Mouse (Mus musculus): ENCODE data around the gene Rps7.

Gene Rps7

DNA sequence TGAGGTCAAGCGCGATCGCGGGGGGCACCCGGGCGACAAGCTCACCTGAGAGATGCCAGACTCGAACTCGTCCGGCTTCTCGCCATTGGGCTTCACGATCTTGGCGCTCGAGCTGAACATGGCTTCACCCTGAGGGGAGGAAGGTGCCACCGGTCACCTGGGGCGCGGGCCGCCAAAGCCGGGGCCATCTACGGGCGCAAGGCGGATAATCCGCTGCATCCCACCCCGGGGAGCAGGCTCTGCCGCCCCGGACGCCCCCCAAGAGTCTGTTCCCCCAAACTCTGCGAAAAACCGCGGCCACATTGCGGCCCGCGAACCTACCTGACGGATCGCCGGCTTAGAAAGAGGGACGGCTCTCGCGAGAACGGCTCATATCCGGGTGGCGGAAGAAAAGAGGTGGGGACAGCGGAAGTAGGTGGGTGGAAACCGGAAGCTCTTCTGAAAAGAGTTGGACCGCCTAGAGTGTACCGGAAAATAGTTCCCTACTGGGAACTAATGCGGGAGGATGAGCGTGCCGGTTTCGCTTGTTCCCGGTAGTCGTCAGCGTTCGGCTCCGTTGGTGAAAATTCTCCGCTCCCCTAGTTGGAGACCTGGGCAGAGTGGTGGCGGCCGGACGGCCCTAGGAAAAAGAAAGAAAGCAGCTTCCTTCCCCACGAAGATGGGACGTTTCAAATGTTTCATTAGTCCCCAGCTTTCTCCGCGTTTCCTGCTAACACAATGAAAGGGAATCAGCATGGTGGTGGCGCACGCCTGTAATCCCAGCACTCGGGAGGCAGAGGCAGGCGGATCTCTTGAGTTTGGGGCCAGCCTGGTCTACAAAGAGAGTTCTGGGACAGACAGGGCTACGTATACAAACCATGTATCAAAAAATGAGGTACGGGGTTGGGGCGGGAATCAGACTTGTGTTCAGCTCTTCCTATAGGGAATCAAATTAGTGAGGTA is at the start of gene Rps7:
TSS of gene Rps7 (minus strand) at position 419 of the 942 bp plus-strand sequence.
- peak; percentile 92 to 95 for DNase-seq (ENCODE audit: low spot score in 2 of 2)

GRCm38 (mm10) chr12:28684674-28685073 is 48.9 kb upstream of the Rps7 start:
- no peak for DNase-seq (ENCODE audit: low spot score in 2 of 2)

DNA sequence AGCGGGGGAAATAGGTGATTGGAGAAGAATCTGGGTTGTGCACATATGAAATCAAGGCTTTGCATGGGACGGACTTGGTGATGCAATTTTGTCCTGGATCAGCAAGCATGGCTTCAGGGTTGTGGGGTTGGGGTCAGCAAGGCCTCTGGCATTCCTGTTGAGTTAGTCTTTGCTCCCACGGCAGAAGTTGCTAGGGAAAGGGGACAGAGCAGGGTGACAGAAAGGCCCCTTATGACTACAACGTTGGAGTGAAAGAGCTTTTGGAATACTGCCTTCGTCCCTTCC is 40.1 kb upstream of the Rps7 start:
- no peak for DNase-seq (ENCODE audit: low spot score in 2 of 2)

GRCm38 (mm10) chr12:28675121-28675924 is 39.6 kb upstream of the Rps7 start, which contains the start of gene Adi1:
TSS of gene Adi1 (plus strand) at chr12:28675231.
- peak; percentile 86 to 89 for DNase-seq (ENCODE audit: low spot score in 2 of 2)

DNA sequence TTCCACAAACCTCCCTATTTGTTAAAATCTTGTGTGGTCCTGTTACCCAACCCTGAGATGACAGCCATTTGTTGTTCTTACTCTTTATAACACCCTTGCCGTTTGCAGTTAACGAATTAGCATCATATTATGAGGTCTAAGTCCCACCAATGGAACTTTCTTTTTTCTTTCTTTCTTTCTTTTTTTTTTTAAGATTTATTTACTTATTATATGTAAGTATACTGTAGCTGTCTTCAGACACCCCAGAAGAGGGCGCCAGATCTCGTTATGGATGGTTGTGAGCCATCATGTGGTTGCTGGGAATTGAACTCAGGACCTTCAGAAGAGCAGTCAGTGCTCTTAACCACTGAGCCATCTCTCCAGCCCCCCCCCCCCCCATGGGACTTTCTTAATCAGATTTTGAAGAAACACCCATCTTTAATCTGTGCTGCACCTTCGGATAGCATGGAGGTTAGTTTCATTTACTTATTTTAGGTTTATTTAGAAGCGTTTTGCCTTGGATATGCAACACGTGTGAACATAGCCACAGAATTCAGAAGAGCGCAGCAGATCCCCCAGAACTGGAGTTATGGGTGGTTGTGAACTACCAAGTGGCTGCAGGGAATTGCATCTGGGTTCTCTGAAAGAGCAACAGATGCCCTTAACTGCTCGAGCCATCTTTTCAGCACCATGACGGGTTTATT is 38.4 kb upstream of the Rps7 start:
- no peak for DNase-seq (ENCODE audit: low spot score in 2 of 2)

- DNase-seq (ENCODE audit: low spot score in 2 of 2): no peak
These were observed 31.5 kb upstream of the Rps7 start for GRCm38 (mm10) chr12:28667287-28667686.

DNA sequence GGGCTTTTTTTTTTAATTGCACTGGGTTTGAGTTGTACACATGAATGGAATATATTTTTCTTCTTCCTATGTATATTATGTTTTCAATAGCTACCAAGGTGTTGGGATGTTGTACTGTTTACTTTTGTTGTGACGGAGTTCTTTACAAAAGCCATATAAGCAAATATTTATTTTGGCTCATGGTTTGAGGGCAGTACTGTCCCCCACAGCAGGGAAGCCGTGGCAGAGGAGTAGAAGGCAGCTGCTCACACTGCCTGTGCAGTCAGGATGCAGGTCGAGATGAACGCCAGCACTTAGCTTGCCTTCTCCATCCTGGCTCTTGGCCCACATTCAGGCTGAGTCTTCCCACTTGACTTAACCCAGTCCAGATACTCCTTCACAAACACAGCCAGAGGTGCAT is 31.0 kb upstream of the Rps7 start:
- no peak for DNase-seq (ENCODE audit: low spot score in 2 of 2)

DNA sequence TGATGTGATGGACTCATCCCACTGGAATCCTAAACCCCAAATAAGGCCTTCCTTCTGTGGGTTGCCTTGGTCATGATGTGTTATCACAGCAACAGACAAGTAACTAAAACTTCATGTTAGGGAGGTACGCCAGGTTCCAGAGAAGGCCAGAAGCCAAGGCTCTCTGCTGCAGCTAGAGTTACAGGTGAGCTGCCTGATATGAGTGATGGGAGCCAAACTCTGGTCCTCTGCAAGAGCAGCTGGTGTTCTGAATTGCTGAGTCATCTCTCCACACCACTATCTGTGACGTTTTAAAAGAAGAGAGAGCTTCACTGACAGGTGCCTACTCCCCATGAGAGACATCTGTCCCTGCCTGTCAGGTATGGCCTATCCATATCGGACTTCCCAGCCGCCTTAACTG is 26.9 kb upstream of the Rps7 start:
- DNase-seq (ENCODE audit: low spot score in 2 of 2): no peak

DNA sequence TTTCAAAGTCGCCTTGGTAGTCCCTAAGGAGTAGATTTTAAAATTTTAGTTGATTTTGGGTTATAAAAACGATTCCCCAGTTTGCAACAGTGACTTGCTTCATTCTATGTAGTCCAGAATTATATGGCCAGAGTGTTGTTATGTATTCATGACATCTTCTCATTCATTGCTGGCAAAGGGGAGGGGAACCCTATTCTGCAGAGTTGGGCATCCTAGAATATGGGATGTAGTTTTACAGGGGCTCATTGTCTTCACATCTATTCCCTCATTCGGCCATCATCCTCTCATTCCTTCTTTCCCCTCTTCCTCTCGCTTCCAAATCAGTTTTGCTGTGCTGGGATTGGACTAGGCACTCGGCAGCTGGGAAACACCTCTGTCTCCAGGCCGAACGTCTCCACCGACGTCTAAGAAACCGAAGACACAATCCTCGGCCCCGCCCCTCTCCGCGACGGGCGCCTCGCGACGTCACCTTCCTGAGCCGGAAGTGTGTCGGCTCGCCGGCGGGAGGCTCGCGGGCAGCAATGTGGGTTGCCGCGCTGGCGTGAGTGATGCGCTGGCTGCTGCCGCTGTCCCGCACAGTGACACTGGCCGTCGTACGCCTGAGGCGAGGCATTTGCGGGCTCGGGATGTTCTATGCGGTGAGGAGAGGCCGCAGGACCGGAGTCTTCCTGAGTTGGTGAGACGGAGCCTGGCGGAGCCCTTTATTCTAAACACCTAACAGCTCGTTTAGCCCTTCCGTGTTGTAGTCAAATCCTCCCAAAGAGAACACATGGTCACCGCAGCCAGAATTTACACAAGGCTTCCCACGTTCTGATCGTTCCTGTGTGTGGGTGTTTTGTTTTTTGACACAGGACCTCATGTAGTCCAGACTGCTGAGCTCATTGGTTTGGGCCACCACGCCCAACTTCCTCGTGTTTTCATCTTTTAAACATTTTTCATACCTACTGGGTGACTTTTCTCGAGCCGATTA is 13.7 kb upstream of the Rps7 start, which contains the start of gene Rnaseh1:
TSS of gene Rnaseh1 (plus strand) at position 462 of the 970 bp plus-strand sequence.
- peak; percentile 92 for DNase-seq (ENCODE audit: low spot score in 2 of 2)

GRCm38 (mm10) chr12:28638778-28639177 is 3.0 kb upstream of the Rps7 start:
- no peak for DNase-seq (ENCODE audit: low spot score in 2 of 2)

GRCm38 (mm10) chr12:28636543-28636942 is 790 bp upstream of the Rps7 start:
- no peak for DNase-seq (ENCODE audit: low spot score in 2 of 2)

GRCm38 (mm10) chr12:28635058-28635534 is 657 bp downstream of the Rps7 start:
- DNase-seq (ENCODE audit: low spot score in 2 of 2): no peak

DNA sequence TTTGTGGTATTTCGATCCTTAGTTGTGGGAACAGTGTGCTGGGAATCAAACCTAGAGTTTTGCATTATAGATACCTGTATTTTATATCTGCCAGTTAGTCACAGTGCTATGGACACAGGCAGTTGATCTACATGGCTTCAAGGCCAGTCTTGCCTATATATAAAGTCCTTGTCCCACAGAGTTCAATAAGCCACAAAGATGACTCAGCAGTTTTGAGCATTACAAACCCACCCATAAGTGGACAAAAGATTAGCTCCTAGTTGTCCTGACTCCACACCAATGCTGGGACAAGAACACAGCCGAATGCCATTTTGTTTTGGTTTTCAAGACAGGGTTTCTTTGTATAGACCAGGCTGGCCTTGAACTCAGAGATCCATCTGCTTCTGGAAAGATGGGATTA is 7.3 kb downstream of the Rps7 start:
- no peak for DNase-seq (ENCODE audit: low spot score in 2 of 2)

DNA sequence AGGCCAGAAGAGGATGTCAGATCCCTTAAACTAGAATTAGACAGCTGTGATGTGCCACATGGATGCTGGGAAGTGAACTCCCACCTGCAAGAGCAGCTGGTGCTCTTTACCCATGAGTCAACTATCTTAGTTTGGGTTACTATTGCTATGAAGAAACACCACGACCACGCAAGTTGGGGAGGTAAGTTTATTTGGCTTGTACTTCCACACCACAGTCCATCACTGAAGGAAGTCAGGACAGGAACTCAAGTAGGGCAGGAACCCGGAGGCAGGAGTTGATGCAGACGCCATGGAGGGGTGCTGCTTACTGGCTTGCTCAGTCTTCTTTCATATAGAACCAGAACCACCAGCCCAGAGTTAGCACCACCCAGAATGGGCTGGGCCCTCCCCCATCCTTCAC is 8.7 kb downstream of the Rps7 start:
- DNase-seq (ENCODE audit: low spot score in 2 of 2): no peak

- no peak for DNase-seq (ENCODE audit: low spot score in 2 of 2)
These were observed 10.3 kb downstream of the Rps7 start for GRCm38 (mm10) chr12:28625407-28625806.

GRCm38 (mm10) chr12:28624251-28624650 is 11.5 kb downstream of the Rps7 start:
- no peak for DNase-seq (ENCODE audit: low spot score in 2 of 2)

DNA sequence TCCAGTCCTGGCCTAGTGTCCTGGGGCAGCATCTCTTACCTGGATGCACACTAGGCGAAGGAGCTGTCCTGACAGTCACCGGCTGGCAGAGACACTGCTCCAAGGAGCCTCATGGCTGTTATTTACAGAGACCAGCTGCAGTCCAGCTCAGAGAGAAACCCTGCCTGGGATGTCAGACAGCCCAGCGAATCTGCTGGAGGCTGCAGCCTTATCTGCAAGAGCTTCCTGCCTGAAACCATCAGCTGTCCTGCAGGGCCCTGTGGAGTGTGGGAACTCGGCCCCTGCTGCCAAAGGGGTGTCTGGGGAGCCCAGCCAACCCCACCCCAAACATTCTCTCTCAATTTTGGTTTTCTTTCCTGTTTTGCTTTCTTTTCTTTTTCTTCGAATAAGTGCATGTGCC is 12.6 kb downstream of the Rps7 start, which contains the start of gene Colec11:
TSS of gene Colec11 (minus strand) at position 183 of the 400 bp plus-strand sequence.
- no peak for DNase-seq (ENCODE audit: low spot score in 2 of 2)

GRCm38 (mm10) chr12:28622641-28623040 is 13.1 kb downstream of the Rps7 start:
- DNase-seq (ENCODE audit: low spot score in 2 of 2): no peak

GRCm38 (mm10) chr12:28622167-28622532 is 13.6 kb downstream of the Rps7 start:
- peak in 1 of 2 experiments; percentile 46 for DNase-seq (ENCODE audit: low spot score in 2 of 2)

GRCm38 (mm10) chr12:28621451-28622166 is 14.1 kb downstream of the Rps7 start:
- no peak for DNase-seq (ENCODE audit: low spot score in 2 of 2)
